ENCODE assay signal across 18 mouse cellular contexts in genomic region chr10:90723071-90723494, GRCm38 (mm10).
DNase-seq lines count a peak whose midpoint lies in the region; ATAC-seq lines count a peak whose summit lies in the region.
"Had no signal": no experiment of that assay in that cellular context is flagged by ENCODE, and none has a peak within 500 bp of the region (broad histone marks: within the 10 kb centered on the region; RNA-seq: fewer than 3 reads in every experiment).

No protein-coding gene starts in this region.

- no peak for DNase-seq in forebrain, embryonic 10.5 days (ENCODE audit: extremely low spot score, low spot score)
- no peak for DNase-seq in limb, embryonic 10.5 days (ENCODE audit: low spot score)
- peak; percentile 69 to 71 for DNase-seq in layer of hippocampus, adult 8-10 months (ENCODE audit: low spot score in 2 of 2)
- peak; percentile 58 for DNase-seq in right cerebral cortex, postnatal 25 days
- DNase-seq in lung, postnatal 10 days = no peak
- DNase-seq in embryonic facial prominence, embryonic 10.5 days (ENCODE audit: low spot score) = no peak
- DNase-seq: adrenal gland, postnatal 14 days; cerebellum, adult 2 months; kidney, adult 8-10 months; thymus, adult 2 months had no signal

- peak; percentile 33; the same call in 1 of the 2 replicates for ATAC-seq in forebrain, embryonic 13.5 days
- 0 out of 2 replicates have a peak, but pooled peaks have one; percentile 25 for ATAC-seq in limb, embryonic 13.5 days (ENCODE audit: low FRiP score, low read depth)
- ATAC-seq: midbrain, embryonic 13.5 days had no signal

- WGBS in forebrain, embryonic 13.5 days = 61% methylated on average over 5 of the region's 5 CpGs
- WGBS in forebrain, embryonic 10.5 days = 89% methylated on average over 5 of the region's 5 CpGs
- WGBS in limb, embryonic 13.5 days = 77% methylated on average over 5 of the region's 5 CpGs
- 85% methylated on average over 5 of the region's 5 CpGs for WGBS in limb, embryonic 10.5 days
- 79% methylated on average over 5 of the region's 5 CpGs for WGBS in embryonic facial prominence, embryonic 10.5 days

- H3K27me3 ChIP-seq in forebrain, embryonic 13.5 days = peaks cover 6% of the 10 kb centered on the region; the same call in 1 of the 2 replicates
- H3K27me3 ChIP-seq in forebrain, embryonic 10.5 days (ENCODE audit: poor library complexity, severe bottlenecking) = peaks cover 16% of the 10 kb centered on the region
- peaks cover 12% of the 10 kb centered on the region for H3K27me3 ChIP-seq in limb, embryonic 13.5 days
- peaks cover 11% of the 10 kb centered on the region for H3K27me3 ChIP-seq in limb, embryonic 10.5 days (ENCODE audit: low read depth, poor library complexity, severe bottlenecking)
- peaks cover 12% of the 10 kb centered on the region for H3K27me3 ChIP-seq in embryonic facial prominence, embryonic 10.5 days (replicated peaks; ENCODE audit: low read depth, poor library complexity, severe bottlenecking)
- H3K27me3 ChIP-seq: lung, embryonic 15.5 days had no signal

- H3K4me2 ChIP-seq in forebrain, embryonic 13.5 days = no peak overlapping the region
- H3K4me2 ChIP-seq in limb, embryonic 13.5 days (replicated peaks) = no peak overlapping the region
- H3K4me2 ChIP-seq: embryonic facial prominence, embryonic 13.5 days; hindbrain, embryonic 13.5 days; limb, embryonic 12.5 days; lung, embryonic 15.5 days; midbrain, embryonic 13.5 days had no signal

- H3K4me1 ChIP-seq in forebrain, embryonic 13.5 days = no peaks in the 10 kb centered on the region
- 0 out of 2 replicates have a peak, but pooled peaks cover 5% of the 10 kb centered on the region for H3K4me1 ChIP-seq in forebrain, embryonic 10.5 days
- H3K4me1 ChIP-seq in limb, embryonic 13.5 days = peaks cover 3% of the 10 kb centered on the region; the same call in 1 of the 2 replicates
- H3K4me1 ChIP-seq in limb, embryonic 10.5 days = peaks cover 7% of the 10 kb centered on the region
- peaks cover under 1% of the 10 kb centered on the region; the same call in 1 of the 2 replicates for H3K4me1 ChIP-seq in embryonic facial prominence, embryonic 10.5 days
- H3K4me1 ChIP-seq: embryonic facial prominence, embryonic 13.5 days; heart, embryonic 10.5 days; lung, embryonic 15.5 days had no signal

- no peaks in the 10 kb centered on the region for H3K9me3 ChIP-seq in forebrain, embryonic 13.5 days (replicated peaks)
- H3K9me3 ChIP-seq in forebrain, embryonic 10.5 days = no peaks in the 10 kb centered on the region
- H3K9me3 ChIP-seq in limb, embryonic 13.5 days = no peaks in the 10 kb centered on the region
- H3K9me3 ChIP-seq in limb, embryonic 10.5 days (replicated peaks) = no peaks in the 10 kb centered on the region
- H3K9me3 ChIP-seq in embryonic facial prominence, embryonic 10.5 days = no peaks in the 10 kb centered on the region
- H3K9me3 ChIP-seq: embryonic facial prominence, embryonic 13.5 days; heart, embryonic 10.5 days; hindbrain, embryonic 13.5 days; limb, embryonic 12.5 days; lung, embryonic 15.5 days; midbrain, embryonic 13.5 days had no signal

- H3K36me3 ChIP-seq in forebrain, embryonic 13.5 days (ENCODE audit: poor library complexity, severe bottlenecking) = no peaks in the 10 kb centered on the region
- no peaks in the 10 kb centered on the region for H3K36me3 ChIP-seq in forebrain, embryonic 10.5 days (replicated peaks)
- no peaks in the 10 kb centered on the region for H3K36me3 ChIP-seq in limb, embryonic 13.5 days
- no peaks in the 10 kb centered on the region for H3K36me3 ChIP-seq in limb, embryonic 10.5 days
- no peaks in the 10 kb centered on the region for H3K36me3 ChIP-seq in embryonic facial prominence, embryonic 10.5 days (replicated peaks)
- H3K36me3 ChIP-seq: embryonic facial prominence, embryonic 13.5 days; heart, embryonic 10.5 days; hindbrain, embryonic 13.5 days; limb, embryonic 12.5 days; lung, embryonic 15.5 days; midbrain, embryonic 13.5 days had no signal

- no peak overlapping the region for H3K9ac ChIP-seq in forebrain, embryonic 13.5 days
- H3K9ac ChIP-seq in limb, embryonic 13.5 days = no peak overlapping the region
- H3K9ac ChIP-seq: embryonic facial prominence, embryonic 13.5 days; hindbrain, embryonic 13.5 days; limb, embryonic 12.5 days; lung, embryonic 15.5 days; midbrain, embryonic 13.5 days had no signal

- H3K27ac ChIP-seq in forebrain, embryonic 13.5 days = no peak overlapping the region
- H3K27ac ChIP-seq in forebrain, embryonic 10.5 days = no peak overlapping the region
- H3K27ac ChIP-seq in limb, embryonic 13.5 days = no peak overlapping the region
- no peak overlapping the region for H3K27ac ChIP-seq in limb, embryonic 10.5 days
- no peak overlapping the region for H3K27ac ChIP-seq in embryonic facial prominence, embryonic 10.5 days (replicated peaks)
- H3K27ac ChIP-seq: embryonic facial prominence, embryonic 13.5 days; heart, embryonic 10.5 days; hindbrain, embryonic 13.5 days; limb, embryonic 12.5 days; lung, embryonic 15.5 days; midbrain, embryonic 13.5 days had no signal

- no peak overlapping the region for H3K4me3 ChIP-seq in forebrain, embryonic 13.5 days
- no peak overlapping the region for H3K4me3 ChIP-seq in forebrain, embryonic 10.5 days
- no peak overlapping the region for H3K4me3 ChIP-seq in limb, embryonic 13.5 days
- H3K4me3 ChIP-seq in limb, embryonic 10.5 days = no peak overlapping the region
- no peak overlapping the region for H3K4me3 ChIP-seq in embryonic facial prominence, embryonic 10.5 days
- H3K4me3 ChIP-seq: embryonic facial prominence, embryonic 13.5 days; heart, embryonic 10.5 days; hindbrain, embryonic 13.5 days; limb, embryonic 12.5 days; lung, embryonic 15.5 days; midbrain, embryonic 13.5 days had no signal

Comparison
In these comparisons a context has a peak if more than half of its experiments do, and no peak if none do; other contexts are left out.
1. DNase-seq: peak in layer of hippocampus, adult 8-10 months (2 of 2) and right cerebral cortex, postnatal 25 days (single experiment); none in forebrain, embryonic 10.5 days (single experiment), limb, embryonic 10.5 days (single experiment), lung, postnatal 10 days (single experiment) and embryonic facial prominence, embryonic 10.5 days (single experiment).